Mouse (Mus musculus) forebrain, embryonic 10.5 days (tissue): ENCODE results near the gene Icmt. TPM values are rescaled to one million over a fixed set of nuclear protein-coding genes. Genes with fewer than 3 reads are reported as not detected.
A peak's percentile ranks its signal among the peaks of the same experiment; 100 is the strongest.

ENCODE experiments used
- DNase-seq: peaks from one replicate; pipeline ENCODE4 v3.0.0-alpha.2; 2017; ENCODE audit warnings: low spot score; ENCODE audit errors: extremely low spot score
- H3K27ac ChIP-seq: fragments of 300-500 bp; sonication (generic); 2 replicates; pipeline ENCODE4 v1.5.1; 2016; ENCODE audit warnings: mild to moderate bottlenecking
- H3K27me3 ChIP-seq: fragments of 300-500 bp; sonication (generic); 2 replicates; pipeline ENCODE4 v1.6.1; 2016; ENCODE audit warnings: mild to moderate bottlenecking; ENCODE audit not compliant: poor library complexity, severe bottlenecking
- H3K36me3 ChIP-seq: fragments of 300-500 bp; sonication (generic); replicated peaks from 2 replicates; pipeline ENCODE4 v1.6.1; 2016; ENCODE audit warnings: mild to moderate bottlenecking, moderate library complexity
- H3K4me1 ChIP-seq: fragments of 300-500 bp; sonication (generic); 2 replicates; pipeline ENCODE4 v1.6.1; 2016
- H3K4me3 ChIP-seq: fragments of 300-500 bp; sonication (generic); 2 replicates; pipeline ENCODE4 v1.5.1; 2016; ENCODE audit warnings: mild to moderate bottlenecking, moderate library complexity
- H3K9me3 ChIP-seq: fragments of 300-500 bp; sonication (generic); 2 replicates; pipeline ENCODE4 v1.6.1; 2016; ENCODE audit warnings: mild to moderate bottlenecking, moderate library complexity
- WGBS: fragments of 180-500 bp; shearing (Covaris S2); methylation state at CpG from one replicate; pipeline ENCODE4 v1.1.7; 2016; 5-methylcytosine and 5-hydroxymethylcytosine counted together
- polyA plus RNA-seq: library from polyadenylated mRNA; unstranded; fragments of >200 nt; fragmentation: Nextera tagmentation; extraction: Ambion mirVana; gene quantifications from 2 replicates; pipeline ENCODE4 v1.2.1, GENCODE M21; 2016

The Icmt gene
- polyA plus RNA-seq, 1 experiment from 2014 or later: 23.3 TPM

- Histone ChIP-seq H3K4me3 (peak overlapping the region; percentile 19; the same call in 1 of the 2 replicates), H3K36me3 (no peaks in the 10 kb centered on the region), H3K27me3 (peaks cover 94% of the 10 kb centered on the region), H3K27ac (peak overlapping the region; percentile 41; the same call in 1 of the 2 replicates), H3K4me1 (peaks cover 84% of the 10 kb centered on the region), H3K9me3 (peaks cover 3% of the 10 kb centered on the region)
- DNase-seq: no peak
- 10% methylated on average over 12 of the region's 12 CpGs for WGBS
These were observed 4.8 kb upstream of the Icmt start for GRCm38 (mm10) chr4:152292102-152292765.

GRCm38 (mm10) chr4:152294188-152294929 is 2.7 kb upstream of the Icmt start:
- Histone ChIP-seq H3K27ac (no peak overlapping the region), H3K36me3 (no peaks in the 10 kb centered on the region), H3K9me3 (no peaks in the 10 kb centered on the region), H3K4me1 (peaks cover 85% of the 10 kb centered on the region), H3K4me3 (no peak overlapping the region), H3K27me3 (peaks cover 81% of the 10 kb centered on the region)
- DNase-seq: no peak
- 58% methylated on average over 10 of the region's 10 CpGs for WGBS

GRCm38 (mm10) chr4:152295916-152296315 is 1.1 kb upstream of the Icmt start:
- Histone ChIP-seq H3K36me3 (peaks cover 14% of the 10 kb centered on the region), H3K27me3 (peaks cover 66% of the 10 kb centered on the region), H3K4me3 (no peak overlapping the region; the same call in 1 of the 2 replicates), H3K27ac (no peak overlapping the region), H3K9me3 (no peaks in the 10 kb centered on the region), H3K4me1 (peaks cover 71% of the 10 kb centered on the region)
- 51% methylated on average over 4 of the region's 4 CpGs for WGBS
- DNase-seq: no peak

DNA sequence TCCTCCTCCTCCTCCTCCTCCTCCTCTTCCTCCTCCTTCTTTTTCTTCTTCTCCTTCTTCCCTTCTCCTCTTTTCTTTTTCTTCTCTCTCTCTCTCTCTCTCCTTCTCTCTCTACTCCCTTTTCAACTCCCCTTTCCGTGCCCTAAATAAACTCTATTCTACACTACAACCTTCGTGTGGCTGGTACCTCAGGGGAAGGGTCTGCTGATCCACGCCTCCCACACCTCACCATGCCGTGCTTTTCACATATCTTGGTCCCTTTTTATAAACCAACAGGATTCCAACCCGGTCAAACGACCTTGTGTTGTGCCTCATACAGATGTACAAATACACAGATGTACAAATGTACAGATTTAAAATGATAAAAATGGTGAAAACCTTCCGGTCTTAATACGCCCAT is 656 bp upstream of the Icmt start:
- peaks cover 19% of the 10 kb centered on the region for H3K36me3 ChIP-seq
- peak overlapping the region; percentile 89 for H3K4me3 ChIP-seq
- peaks cover 61% of the 10 kb centered on the region for H3K27me3 ChIP-seq
- H3K4me1 ChIP-seq: peaks cover 66% of the 10 kb centered on the region
- 0 out of 2 replicates have a peak overlapping the region, but pooled peaks have one; percentile 92 for H3K27ac ChIP-seq
- WGBS: 19% methylated on average over 8 of the region's 8 CpGs
- no peaks in the 10 kb centered on the region for H3K9me3 ChIP-seq
- DNase-seq: no peak

DNA sequence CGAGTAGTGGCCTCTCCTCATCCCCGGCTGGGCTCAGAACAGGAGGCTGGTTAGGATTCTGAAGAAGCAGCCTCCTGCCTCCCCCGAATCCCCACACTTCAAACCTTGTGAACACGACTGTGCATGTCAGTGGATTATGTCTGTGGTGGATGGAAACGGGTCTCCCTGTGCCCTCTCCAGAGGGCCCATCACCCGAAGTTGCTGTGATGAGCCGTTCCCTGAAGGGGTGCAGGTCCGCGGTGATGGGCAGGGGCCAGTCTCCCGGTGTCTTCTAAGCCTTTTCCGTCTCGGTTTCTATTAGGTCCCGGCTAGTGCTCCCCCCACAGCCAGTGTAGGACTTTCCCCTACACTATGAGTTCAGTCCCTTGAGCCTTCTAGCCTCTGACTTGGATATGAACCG is 1.8 kb downstream of the Icmt start:
- WGBS: 90% methylated on average over 14 of the region's 14 CpGs
- Histone ChIP-seq H3K27me3 (peaks cover 37% of the 10 kb centered on the region), H3K27ac (no peak overlapping the region), H3K9me3 (no peaks in the 10 kb centered on the region), H3K4me3 (peak overlapping the region; percentile 89; the same call in 1 of the 2 replicates), H3K36me3 (peaks cover 44% of the 10 kb centered on the region), H3K4me1 (peaks cover 42% of the 10 kb centered on the region)
- no peak for DNase-seq

DNA sequence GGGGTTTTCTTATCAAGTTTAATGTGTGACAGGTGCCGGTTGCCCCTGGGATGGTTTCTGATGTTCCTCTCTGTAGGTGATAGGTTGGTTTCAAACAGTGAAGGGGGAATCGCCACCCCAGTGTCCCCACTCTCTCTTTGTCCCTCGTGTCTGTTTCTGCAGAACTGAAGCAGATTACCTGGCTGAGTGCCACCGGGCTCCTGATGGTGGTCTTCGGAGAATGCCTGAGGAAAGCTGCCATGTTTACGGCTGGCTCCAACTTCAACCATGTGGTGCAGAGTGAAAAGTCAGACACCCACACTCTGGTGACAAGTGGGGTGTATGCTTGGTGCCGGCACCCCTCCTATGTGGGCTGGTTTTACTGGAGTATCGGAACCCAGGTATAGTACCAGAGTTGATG is 3.3 kb downstream of the Icmt start:
- 91% methylated on average over 8 of the region's 8 CpGs for WGBS
- H3K4me1 ChIP-seq: peaks cover 32% of the 10 kb centered on the region
- peaks cover 58% of the 10 kb centered on the region for H3K36me3 ChIP-seq

GRCm38 (mm10) chr4:152302012-152302411 is 5.0 kb downstream of the Icmt start:
- Histone ChIP-seq H3K4me3 (no peak overlapping the region), H3K9me3 (no peaks in the 10 kb centered on the region), H3K27me3 (peaks cover 8% of the 10 kb centered on the region; the same call in 1 of the 2 replicates), H3K4me1 (peaks cover 16% of the 10 kb centered on the region), H3K36me3 (peaks cover 63% of the 10 kb centered on the region), H3K27ac (no peak overlapping the region)
- DNase-seq: no peak
- 75% methylated on average over 11 of the region's 11 CpGs for WGBS

More for the DNA sequence above, 3.3 kb downstream of the Icmt start:
- Histone ChIP-seq H3K27ac (no peak overlapping the region), H3K27me3 (peaks cover 21% of the 10 kb centered on the region), H3K9me3 (no peaks in the 10 kb centered on the region), H3K4me3 (no peak overlapping the region)
- DNase-seq: no peak

GRCm38 (mm10) chr4:152303172-152303571 is 6.1 kb downstream of the Icmt start:
- H3K4me3 ChIP-seq: no peak overlapping the region
- H3K27ac ChIP-seq: no peak overlapping the region
- H3K4me1 ChIP-seq: peaks cover 9% of the 10 kb centered on the region
- H3K27me3 ChIP-seq: peaks cover 8% of the 10 kb centered on the region; the same call in 1 of the 2 replicates
- peaks cover 67% of the 10 kb centered on the region for H3K36me3 ChIP-seq
- H3K9me3 ChIP-seq: no peaks in the 10 kb centered on the region
- 91% methylated on average over 10 of the region's 10 CpGs for WGBS
- DNase-seq: no peak

DNA sequence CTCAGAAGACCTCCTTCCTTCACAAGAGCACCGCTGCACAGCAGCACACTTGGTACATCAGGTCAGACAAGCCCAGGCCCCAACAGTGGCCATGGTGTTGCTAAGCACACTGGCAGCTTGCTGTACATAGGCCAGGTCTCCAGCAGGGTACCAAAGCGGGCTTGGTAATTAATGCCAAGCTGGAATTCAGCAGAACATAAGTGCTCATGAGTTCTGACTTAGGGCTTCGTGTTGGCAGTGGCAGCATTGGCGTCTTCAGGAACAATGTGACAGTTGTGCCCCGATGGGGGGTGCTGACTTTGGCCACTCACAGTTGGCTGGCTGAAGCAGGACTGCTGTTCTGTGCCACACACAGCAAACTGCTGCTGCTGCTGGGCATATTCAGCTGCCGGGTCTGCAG is 7.7 kb downstream of the Icmt start:
- H3K9me3 ChIP-seq: no peaks in the 10 kb centered on the region
- no peaks in the 10 kb centered on the region for H3K4me1 ChIP-seq
- 94% methylated on average over 6 of the region's 6 CpGs for WGBS
- H3K27me3 ChIP-seq: peaks cover 11% of the 10 kb centered on the region
- no peak for DNase-seq
- H3K36me3 ChIP-seq: peaks cover 70% of the 10 kb centered on the region
- H3K4me3 ChIP-seq: no peak overlapping the region
- no peak overlapping the region for H3K27ac ChIP-seq

DNA sequence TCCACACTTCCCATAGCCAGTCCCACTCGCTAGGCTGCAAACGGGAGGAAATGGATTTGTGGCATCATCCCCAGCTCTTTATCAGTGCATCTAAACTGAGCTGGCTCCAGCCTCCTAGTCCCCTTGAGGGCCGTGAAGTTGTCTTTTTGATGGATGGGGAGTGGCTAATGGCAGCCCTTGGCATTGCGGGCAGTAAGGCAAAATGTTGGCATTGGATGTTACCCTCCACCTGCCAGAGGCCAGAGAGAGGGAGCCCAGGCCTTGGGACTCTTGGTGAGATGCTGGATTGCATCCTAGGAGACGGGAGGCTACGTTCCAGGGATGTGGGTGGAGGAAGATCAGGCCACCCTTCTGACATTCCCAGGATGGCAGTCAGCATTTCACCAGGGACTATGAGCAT is 9.0 kb downstream of the Icmt start:
- no peaks in the 10 kb centered on the region for H3K9me3 ChIP-seq
- no peak overlapping the region for H3K27ac ChIP-seq
- DNase-seq: no peak
- peaks cover 24% of the 10 kb centered on the region for H3K27me3 ChIP-seq
- WGBS: 93% methylated on average over 6 of the region's 6 CpGs
- H3K4me3 ChIP-seq: no peak overlapping the region
- no peaks in the 10 kb centered on the region for H3K4me1 ChIP-seq
- H3K36me3 ChIP-seq: peaks cover 57% of the 10 kb centered on the region

- Histone ChIP-seq H3K9me3 (no peaks in the 10 kb centered on the region), H3K36me3 (peaks cover 42% of the 10 kb centered on the region)
- 81% methylated on average over 9 of the region's 9 CpGs for WGBS
These were observed 10.5 kb downstream of the Icmt start for GRCm38 (mm10) chr4:152307542-152307941.

DNA sequence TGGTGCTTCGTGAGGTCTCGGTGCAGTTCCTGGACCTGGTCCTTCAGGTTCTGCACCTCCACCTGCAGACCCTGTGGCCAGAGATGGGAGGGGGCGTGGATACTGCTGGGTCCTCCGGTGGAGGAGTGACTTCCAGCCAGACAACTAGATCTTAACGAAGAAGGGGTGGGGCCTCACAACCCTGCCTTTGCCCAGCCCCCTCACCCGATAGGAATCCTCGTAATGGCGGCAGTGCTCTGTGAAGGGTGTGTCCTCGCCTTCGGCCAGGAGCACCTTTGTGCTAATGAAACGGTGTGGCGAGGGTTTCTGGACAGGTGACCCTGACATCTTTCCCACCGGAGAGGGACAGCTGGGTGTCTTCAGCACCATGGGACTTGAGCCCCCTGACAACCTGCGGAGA is 15.2 kb downstream of the Icmt start:
- peaks cover 9% of the 10 kb centered on the region for H3K36me3 ChIP-seq
- H3K4me3 ChIP-seq: peak overlapping the region; percentile 47; the same call in 1 of the 2 replicates
- peaks cover 41% of the 10 kb centered on the region for H3K4me1 ChIP-seq
- WGBS: 3% methylated on average over 14 of the region's 14 CpGs
- no peak for DNase-seq
- no peak overlapping the region for H3K27ac ChIP-seq
- peaks cover 86% of the 10 kb centered on the region for H3K27me3 ChIP-seq
- H3K9me3 ChIP-seq: no peaks in the 10 kb centered on the region

More at GRCm38 (mm10) chr4:152307542-152307941, 10.5 kb downstream of the Icmt start:
- Histone ChIP-seq H3K27ac (no peak overlapping the region), H3K4me3 (no peak overlapping the region), H3K4me1 (peaks cover 9% of the 10 kb centered on the region), H3K27me3 (peaks cover 40% of the 10 kb centered on the region)
- no peak for DNase-seq

DNA sequence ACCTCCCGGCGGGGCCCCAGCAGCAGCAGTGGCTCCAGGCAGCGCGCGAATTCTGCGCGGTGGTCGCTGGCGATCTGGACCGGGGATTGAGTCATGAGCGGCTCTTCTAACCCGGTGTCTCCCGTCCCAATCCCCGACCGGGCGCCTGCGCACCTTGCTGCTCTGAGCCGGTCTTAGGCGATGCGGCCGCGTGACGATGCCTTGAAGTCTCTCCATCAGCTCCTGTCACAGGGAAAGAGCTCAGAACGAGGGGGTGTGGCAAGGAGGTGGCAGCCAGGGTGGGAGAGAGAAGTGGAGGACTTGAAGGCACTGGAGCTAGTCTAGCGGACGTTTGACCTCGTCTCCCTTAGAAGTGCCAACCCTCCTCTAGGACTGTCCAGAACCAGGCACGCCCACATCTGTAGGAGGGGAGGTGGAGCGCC is 16.2 kb downstream of the Icmt start:
- Histone ChIP-seq H3K36me3 (peaks cover 6% of the 10 kb centered on the region), H3K27ac (0 out of 2 replicates have a peak overlapping the region, but pooled peaks have one; percentile 30), H3K27me3 (peaks cover 97% of the 10 kb centered on the region), H3K4me3 (peak overlapping the region; percentile 47), H3K9me3 (no peaks in the 10 kb centered on the region), H3K4me1 (peaks cover 44% of the 10 kb centered on the region)
- 1% methylated on average over 29 of the region's 29 CpGs for WGBS
- no peak for DNase-seq
